In genomic region chr2:26086505-26086904, GRCm38 (mm10) we compare ENCODE assay signal across 32 mouse cellular contexts. TPM values are rescaled to one million over a fixed set of nuclear protein-coding genes. Genes with fewer than 3 reads are reported as not detected.
A peak's percentile ranks its signal among the peaks of the same experiment; 100 is the strongest.
DNase-seq lines count a peak whose midpoint lies in the region; ATAC-seq and TF ChIP-seq lines count a peak whose summit lies in the region.
"Had no signal": no experiment of that assay in that cellular context is flagged by ENCODE, and none has a peak within 500 bp of the region (broad histone marks: within the 10 kb centered on the region; RNA-seq: fewer than 3 reads in every experiment).

No protein-coding gene starts in this region.

- H3K4me3 ChIP-seq in gastrocnemius, adult 2 months = no peak overlapping the region
- no peak overlapping the region for H3K4me3 ChIP-seq in bone marrow, adult 2 months (replicated peaks; ENCODE audit: control insufficient read depth, low read depth, low read length)
- H3K4me3 ChIP-seq in liver, embryonic 11.5 days (ENCODE audit: low read depth, low read length) = no peak overlapping the region
- no peak overlapping the region for H3K4me3 ChIP-seq in liver, embryonic 16.5 days (ENCODE audit: low read depth, low read length)
- H3K4me3 ChIP-seq: embryonic facial prominence, embryonic 10.5 days; embryonic facial prominence, embryonic 15.5 days; forebrain, embryonic 10.5 days; kidney, embryonic 15.5 days; limb, embryonic 12.5 days; midbrain, embryonic 12.5 days; myocyte; neural tube, embryonic 13.5 days had no signal

- no peaks in the 10 kb centered on the region for H3K9me3 ChIP-seq in liver, embryonic 11.5 days (ENCODE audit: control insufficient read depth, low read length)
- no peaks in the 10 kb centered on the region for H3K9me3 ChIP-seq in liver, embryonic 16.5 days (replicated peaks; ENCODE audit: control insufficient read depth, low read length)
- H3K9me3 ChIP-seq: embryonic facial prominence, embryonic 10.5 days; embryonic facial prominence, embryonic 15.5 days; forebrain, embryonic 10.5 days; kidney, embryonic 15.5 days; limb, embryonic 12.5 days; midbrain, embryonic 12.5 days; neural tube, embryonic 13.5 days had no signal

- ATAC-seq in liver, embryonic 11.5 days (replicated peaks; ENCODE audit: low FRiP score) = 0 out of 2 replicates have a peak, but pooled peaks have one; percentile 21
- peak; percentile 25; the same call in 1 of the 2 replicates for ATAC-seq in liver, embryonic 16.5 days (ENCODE audit: low read depth)
- ATAC-seq: activated CD4-positive, CD25-positive, alpha-beta regulatory T cell, adult 4 months; forebrain, embryonic 16.5 days; hindbrain, embryonic 16.5 days; lung, postnatal 0 days had no signal

- no peak for TF ChIP-seq POLR2A in bone marrow, adult 2 months (IDR thresholded peaks at IDR 0.05; ENCODE audit: borderline replicate concordance, control insufficient read depth, low read depth, low read length)

- H3K4me2 ChIP-seq in liver, embryonic 11.5 days = peak overlapping the region; percentile 32
- peak overlapping the region; percentile 33 for H3K4me2 ChIP-seq in liver, embryonic 16.5 days (ENCODE audit: low read depth, low read length)
- H3K4me2 ChIP-seq: embryonic facial prominence, embryonic 15.5 days; heart, embryonic 11.5 days; kidney, embryonic 15.5 days; limb, embryonic 12.5 days; midbrain, embryonic 12.5 days; neural tube, embryonic 13.5 days had no signal

- TF ChIP-seq CTCF in gastrocnemius, adult 2 months (IDR thresholded peaks at IDR 0.05) = no peak
- TF ChIP-seq CTCF in bone marrow, adult 2 months (IDR thresholded peaks at IDR 0.05; ENCODE audit: control insufficient read depth, insufficient read depth, low read length) = no peak

- peaks cover 9% of the 10 kb centered on the region for H3K4me1 ChIP-seq in bone marrow, adult 2 months (ENCODE audit: control insufficient read depth, insufficient read depth, low read length)
- peaks cover 35% of the 10 kb centered on the region for H3K4me1 ChIP-seq in liver, embryonic 11.5 days (replicated peaks; ENCODE audit: control insufficient read depth, insufficient read depth, low read length)
- H3K4me1 ChIP-seq in liver, embryonic 16.5 days (ENCODE audit: control insufficient read depth, low read depth, low read length) = peaks cover 32% of the 10 kb centered on the region

- no peak for DNase-seq in gastrocnemius, adult 2 months
- DNase-seq in gastrocnemius, postnatal 25 days = no peak
- no peak for DNase-seq in liver, embryonic 11.5 days (ENCODE audit: low spot score)
- DNase-seq in left cerebral cortex, adult 8-10 months (ENCODE audit: low spot score in 2 of 2) = no peak
- DNase-seq in neural tube, embryonic 10.5 days (ENCODE audit: extremely low spot score, low spot score) = no peak
- DNase-seq in heart, postnatal 4 days = no peak
- DNase-seq: adrenal gland, adult 8-10 months; cerebellum, adult 8-10 months; cerebellum, postnatal 25 days; gastrocnemius, postnatal 10 days; kidney, adult 18-20 months; lung, adult 18-20 months; retina, postnatal 1 day; right cerebral cortex, postnatal 14 days; spleen, adult 18-20 months; thymus, postnatal 4 days had no signal

- 72% methylated on average over 4 of the region's 4 CpGs for whole genome bisulfite sequencing in bone marrow, adult 2 months
- WGBS in liver, embryonic 11.5 days = 61% methylated on average over 4 of the region's 4 CpGs
- 46% methylated on average over 4 of the region's 4 CpGs for WGBS in liver, embryonic 16.5 days (ENCODE audit: insufficient replicate concordance)

- no peaks in the 10 kb centered on the region for H3K36me3 ChIP-seq in liver, embryonic 11.5 days (ENCODE audit: control insufficient read depth, insufficient read depth, low read length)
- H3K36me3 ChIP-seq in liver, embryonic 16.5 days (ENCODE audit: control insufficient read depth, insufficient read depth) = no peaks in the 10 kb centered on the region
- H3K36me3 ChIP-seq: embryonic facial prominence, embryonic 10.5 days; embryonic facial prominence, embryonic 15.5 days; kidney, embryonic 15.5 days; midbrain, embryonic 12.5 days had no signal

- peak overlapping the region; percentile 72; the same call in 1 of the 2 replicates for H3K27ac ChIP-seq in gastrocnemius, adult 2 months
- H3K27ac ChIP-seq in bone marrow, adult 2 months (ENCODE audit: control insufficient read depth, insufficient read depth, low read depth, low read length, poor library complexity) = peak overlapping the region; percentile 88
- H3K27ac ChIP-seq in liver, embryonic 11.5 days (ENCODE audit: low read depth, low read length) = peak overlapping the region; percentile 90
- H3K27ac ChIP-seq in liver, embryonic 16.5 days (ENCODE audit: low read length) = peak overlapping the region; percentile 90
- H3K27ac ChIP-seq: embryonic facial prominence, embryonic 10.5 days; embryonic facial prominence, embryonic 15.5 days; forebrain, embryonic 10.5 days; kidney, embryonic 15.5 days; limb, embryonic 12.5 days; macrophage; midbrain, embryonic 12.5 days; neural tube, embryonic 13.5 days had no signal

- intact Hi-C loops in gastrocnemius, adult 2 months (cut with DNase I) = no loop called here

- H3K9ac ChIP-seq in liver, embryonic 11.5 days (ENCODE audit: low read depth, low read length) = peak overlapping the region; percentile 57
- peak overlapping the region; percentile 56 for H3K9ac ChIP-seq in liver, embryonic 16.5 days (ENCODE audit: low read depth, low read length)
- H3K9ac ChIP-seq: embryonic facial prominence, embryonic 15.5 days; kidney, embryonic 15.5 days; limb, embryonic 12.5 days; midbrain, embryonic 12.5 days; neural tube, embryonic 13.5 days had no signal

- H3K27me3 ChIP-seq in liver, embryonic 11.5 days (replicated peaks; ENCODE audit: control insufficient read depth, insufficient read depth, low read length) = peaks cover 20% of the 10 kb centered on the region
- peaks cover 21% of the 10 kb centered on the region for H3K27me3 ChIP-seq in liver, embryonic 16.5 days (ENCODE audit: control insufficient read depth, insufficient read depth, low read depth, low read length)
- H3K27me3 ChIP-seq: embryonic facial prominence, embryonic 15.5 days; neural tube, embryonic 13.5 days had no signal

RNA-seq across cellular contexts. Expression of gene Nacc2, which starts 36.5 kb away (rescaled TPM):
- 10 to 100 TPM; 18.9 to 32.6 TPM for total RNA-seq in gastrocnemius, adult 2 months (2021)
- 10 to 100 TPM; 18.2 to 23.7 TPM for total RNA-seq in gastrocnemius, postnatal 25 days (2021)
- polyA plus RNA-seq in bone marrow, adult 2 months (2011; ENCODE audit: insufficient read depth, insufficient read length, low replicate concordance, missing spikeins) = 4.0 and 5.8 TPM in 2 replicates
- polyA plus RNA-seq in liver, embryonic 11.5 days (2014; fragmentation: Nextera tagmentation; extraction: Ambion mirVana) = 4.0 TPM in 2 replicates
- polyA plus RNA-seq in liver, embryonic 16.5 days (2015; fragmentation: Nextera tagmentation; extraction: Ambion mirVana) = 3.9 and 6.4 TPM in 2 replicates
- total RNA-seq in left cerebral cortex, adult 8-10 months (2022) = 10 to 100 TPM; 82.0 to 82.9 (median 82.7) TPM
- 10 to 100 TPM; 11.1 to 11.4 TPM for total RNA-seq in heart, postnatal 4 days (2021)
